Mouse (Mus musculus): ENCODE data around the gene Osbpl6.

DNA sequence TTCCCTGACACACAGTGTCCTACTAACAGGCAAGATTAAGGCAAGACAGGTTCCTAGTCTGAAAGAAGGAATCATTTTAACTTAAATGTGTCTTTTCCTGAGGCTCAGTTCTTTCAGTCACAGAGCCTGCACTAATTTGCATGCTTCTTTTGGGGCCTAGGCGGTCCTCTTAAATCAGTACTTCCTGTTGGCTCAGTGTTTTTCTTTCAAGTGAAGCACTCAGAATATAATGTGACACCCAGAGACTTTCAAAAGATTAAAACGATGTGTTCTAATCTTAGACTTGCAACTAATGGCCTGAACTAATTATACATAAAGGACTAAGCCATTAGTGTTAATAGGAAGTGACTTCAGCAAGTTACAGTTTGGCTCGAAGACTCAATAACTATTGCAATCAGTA, 23.0 kb downstream of the Osbpl6 start:
- TF ChIP-seq CTCF (IDR thresholded peaks at IDR 0.05) (no peak), EP300 (IDR thresholded peaks at IDR 0.05; ENCODE audit: insufficient read depth, low read depth, low read length) (no peak), POLR2A (IDR thresholded peaks at IDR 0.05; ENCODE audit: insufficient read depth, low read depth, low read length) (no peak)
